Mouse (Mus musculus) CH12.LX (cell line): ENCODE measurements at regions not wholly inside any gene's neighbourhood (a gene's known extent, or its start where the extent isn't known, plus 50 kb on each side); places are given as distances from the start of the nearest gene placed in this dataset.

ENCODE experiments used
- DNase-seq: peaks from one replicate; pipeline ENCODE4 v3.0.0-alpha.2; 2013; ENCODE audit errors: extremely low read depth
- H3K27ac ChIP-seq: 2 replicates; pipeline ENCODE4 v1.5.1; 2012; ENCODE audit warnings: low read depth, mild to moderate bottlenecking, control low read depth, moderate library complexity; ENCODE audit not compliant: insufficient read depth
- H3K27me3 ChIP-seq: replicated peaks from 2 replicates; pipeline ENCODE3; 2012; ENCODE audit warnings: inconsistent platforms
- H3K36me3 ChIP-seq, 2 experiments: replicated peaks in 1 of 2; 2 replicates each; pipeline versions ENCODE3 to v1.6.1; 2012; ENCODE audit warnings: inconsistent platforms in 1 of 2, low read length in 1 of 2, mild to moderate bottlenecking in 1 of 2, mixed read lengths in 1 of 2, moderate library complexity in 1 of 2; ENCODE audit not compliant: control insufficient read depth in 1 of 2, insufficient read depth in 1 of 2
- H3K4me1 ChIP-seq, 2 experiments: 2 replicates each; pipeline ENCODE4 v1.6.1; 2012; ENCODE audit warnings: inconsistent platforms in 1 of 2, moderate library complexity in 1 of 2; ENCODE audit not compliant: insufficient read depth in 2 of 2, control insufficient read depth in 1 of 2
- H3K4me2 ChIP-seq: 2 replicates; pipeline ENCODE4 v1.6.1; 2012; ENCODE audit warnings: low read depth, mild to moderate bottlenecking, control low read depth; ENCODE audit not compliant: poor library complexity, insufficient read depth, severe bottlenecking
- H3K4me3 ChIP-seq, 3 experiments: fragments of 150-350 bp in 1 of 3; sonication (generic) in 1 of 3; replicated peaks in 1 of 3; 2 replicates each; pipeline versions ENCODE3 to v1.5.1; 2011 to 2012; ENCODE audit warnings: low read depth in 2 of 3, low read length in 2 of 3, mild to moderate bottlenecking in 2 of 3, moderate library complexity in 2 of 3, control low read depth in 1 of 3, improper control_type of control experiment in 1 of 3, inconsistent platforms in 1 of 3, mixed read lengths in 1 of 3; ENCODE audit not compliant: poor library complexity in 1 of 3
- H3K79me2 ChIP-seq: replicated peaks from 2 replicates; pipeline ENCODE4 v1.6.1; 2012; ENCODE audit warnings: mild to moderate bottlenecking, moderate library complexity; ENCODE audit not compliant: control insufficient read depth, poor library complexity, insufficient read depth, severe bottlenecking; ENCODE audit errors: extremely low read depth
- H3K9ac ChIP-seq: 2 replicates; pipeline ENCODE4 v1.6.1; 2012; ENCODE audit warnings: low read depth, mild to moderate bottlenecking, control low read depth, moderate library complexity; ENCODE audit not compliant: insufficient read depth
- H3K9me3 ChIP-seq: replicated peaks from 2 replicates; pipeline ENCODE3; 2012; ENCODE audit warnings: low read length, inconsistent platforms, mixed read lengths
- BHLHE40 ChIP-seq: IDR thresholded peaks from 2 replicates; pipeline ENCODE4 v1.6.1; 2011; ENCODE audit warnings: mild to moderate bottlenecking, low read depth, low read length, improper control_type of control experiment
- CHD1 ChIP-seq: IDR thresholded peaks from 2 replicates; pipeline ENCODE4 v1.6.1; 2012; ENCODE audit warnings: low read depth, low read length, improper control_type of control experiment, inconsistent platforms
- CHD2 ChIP-seq: IDR thresholded peaks from 2 replicates; pipeline ENCODE4 v1.6.1; 2011; ENCODE audit warnings: low read length, improper control_type of control experiment
- CTCF ChIP-seq, 2 experiments: IDR thresholded peaks in 1 of 2; conservative IDR thresholded peaks in 1 of 2; 2 replicates each; pipeline ENCODE4 v1.5.1; 2011 to 2012; ENCODE audit warnings: low read depth in 2 of 2, low read length in 2 of 2, improper control_type of control experiment in 1 of 2, inconsistent platforms in 1 of 2, mild to moderate bottlenecking in 1 of 2, moderate library complexity in 1 of 2
- E2F4 ChIP-seq: IDR thresholded peaks from 2 replicates; pipeline ENCODE4 v1.6.1; 2011; ENCODE audit warnings: low read depth, low read length, improper control_type of control experiment; ENCODE audit not compliant: insufficient replicate concordance
- ELF1 ChIP-seq: IDR thresholded peaks from 2 replicates; pipeline ENCODE4 v1.6.1; 2014; ENCODE audit warnings: low read depth, mild to moderate bottlenecking, inconsistent platforms, low read length, improper control_type of control experiment
- EP300 ChIP-seq: IDR thresholded peaks from 2 replicates; pipeline ENCODE4 v1.6.1; 2011; ENCODE audit warnings: low read length, improper control_type of control experiment
- ETS1 ChIP-seq: conservative IDR thresholded peaks from 2 replicates; pipeline ENCODE4 v1.6.1; 2012; ENCODE audit warnings: low read depth, mild to moderate bottlenecking, inconsistent platforms, low read length, improper control_type of control experiment, moderate library complexity
- GABPA ChIP-seq: IDR thresholded peaks from 2 replicates; pipeline ENCODE4 v1.6.1; 2012; ENCODE audit warnings: low read depth, low read length, improper control_type of control experiment, inconsistent platforms; ENCODE audit not compliant: insufficient replicate concordance
- HCFC1 ChIP-seq: IDR thresholded peaks from 2 replicates; pipeline ENCODE4 v1.6.1; 2012; ENCODE audit warnings: low read depth, mild to moderate bottlenecking, inconsistent platforms, low read length, improper control_type of control experiment
- IRF4 ChIP-seq: IDR thresholded peaks from 2 replicates; pipeline ENCODE4 v1.6.1; 2014; ENCODE audit warnings: low read depth, mild to moderate bottlenecking, inconsistent platforms, low read length, improper control_type of control experiment
- JUN ChIP-seq: IDR thresholded peaks from 2 replicates; pipeline ENCODE4 v1.6.1; 2011; ENCODE audit warnings: low read depth, mild to moderate bottlenecking, low read length, improper control_type of control experiment, moderate library complexity; ENCODE audit not compliant: insufficient read depth
- JUND ChIP-seq: conservative IDR thresholded peaks from 2 replicates; pipeline ENCODE4 v1.6.1; 2011; ENCODE audit warnings: low read depth, low read length, improper control_type of control experiment
- KAT2A ChIP-seq: IDR thresholded peaks from 2 replicates; pipeline ENCODE4 v1.6.1; 2012; ENCODE audit warnings: low read length, improper control_type of control experiment, inconsistent platforms; ENCODE audit not compliant: insufficient replicate concordance
- MAFK ChIP-seq: IDR thresholded peaks from 2 replicates; pipeline ENCODE4 v1.6.1; 2011; ENCODE audit warnings: low read length, improper control_type of control experiment; ENCODE audit not compliant: insufficient replicate concordance
- MAZ ChIP-seq: IDR thresholded peaks from 2 replicates; pipeline ENCODE4 v1.6.1; 2012; ENCODE audit warnings: low read depth, mild to moderate bottlenecking, inconsistent platforms, low read length, improper control_type of control experiment, moderate library complexity
- MEF2A ChIP-seq: IDR thresholded peaks from 2 replicates; pipeline ENCODE4 v1.6.1; 2014; ENCODE audit warnings: low read depth, mild to moderate bottlenecking, inconsistent platforms, low read length, improper control_type of control experiment, borderline replicate concordance
- MYC ChIP-seq: IDR thresholded peaks from 2 replicates; pipeline ENCODE4 v1.6.1; 2011; ENCODE audit warnings: low read depth, mild to moderate bottlenecking, improper control_type of control experiment, low read length
- NELFE ChIP-seq: IDR thresholded peaks from 2 replicates; pipeline ENCODE4 v1.6.1; 2011; ENCODE audit warnings: low read depth, low read length, improper control_type of control experiment
- NRF1 ChIP-seq: IDR thresholded peaks from 2 replicates; pipeline ENCODE4 v1.6.1; 2014; ENCODE audit warnings: low read depth, mild to moderate bottlenecking, inconsistent platforms, low read length, improper control_type of control experiment, moderate library complexity
- POLR2A ChIP-seq: IDR thresholded peaks from 2 replicates; pipeline ENCODE4 v1.6.1; 2011; ENCODE audit warnings: low read depth, mild to moderate bottlenecking, improper control_type of control experiment, low read length
- POLR2AphosphoS2 ChIP-seq: IDR thresholded peaks from 2 replicates; pipeline ENCODE4 v1.6.1; 2011; ENCODE audit warnings: low read depth, low read length, improper control_type of control experiment
- RCOR1 ChIP-seq: conservative IDR thresholded peaks from 2 replicates; pipeline ENCODE4 v1.6.1; 2012; ENCODE audit warnings: low read depth, mild to moderate bottlenecking, inconsistent platforms, low read length, improper control_type of control experiment
- SIN3A ChIP-seq: IDR thresholded peaks from 2 replicates; pipeline ENCODE4 v1.6.1; 2012; ENCODE audit warnings: low read length, improper control_type of control experiment, inconsistent platforms
- SMC3 ChIP-seq: IDR thresholded peaks from 2 replicates; pipeline ENCODE4 v1.6.1; 2011; ENCODE audit warnings: low read depth, low read length, improper control_type of control experiment
- TCF12 ChIP-seq: IDR thresholded peaks from 2 replicates; pipeline ENCODE4 v1.6.1; 2014; ENCODE audit warnings: low read depth, mild to moderate bottlenecking, inconsistent platforms, low read length, improper control_type of control experiment
- UBTF ChIP-seq: IDR thresholded peaks from 2 replicates; pipeline ENCODE4 v1.6.1; 2012; ENCODE audit warnings: low read depth, mild to moderate bottlenecking, inconsistent platforms, low read length, improper control_type of control experiment, moderate library complexity
- USF1 ChIP-seq: IDR thresholded peaks from 2 replicates; pipeline ENCODE4 v1.6.1; 2014; ENCODE audit warnings: low read depth, mild to moderate bottlenecking, inconsistent platforms, low read length, improper control_type of control experiment
- USF2 ChIP-seq: conservative IDR thresholded peaks from 2 replicates; pipeline ENCODE4 v1.6.1; 2011; ENCODE audit warnings: low read depth, low read length, improper control_type of control experiment
- ZC3H11A ChIP-seq: IDR thresholded peaks from 2 replicates; pipeline ENCODE4 v1.6.1; 2012; ENCODE audit warnings: low read depth, mild to moderate bottlenecking, inconsistent platforms, low read length, improper control_type of control experiment
- ZKSCAN1 ChIP-seq: IDR thresholded peaks from 2 replicates; pipeline ENCODE4 v1.6.1; 2012; ENCODE audit warnings: low read depth, inconsistent platforms, low read length, improper control_type of control experiment, borderline replicate concordance
- ZMIZ1 ChIP-seq: IDR thresholded peaks from 2 replicates; pipeline ENCODE4 v1.6.1; 2012; ENCODE audit warnings: low read depth, mild to moderate bottlenecking, inconsistent platforms, low read length, improper control_type of control experiment
- ZNF384 ChIP-seq: IDR thresholded peaks from 2 replicates; pipeline ENCODE4 v1.6.1; 2012; ENCODE audit warnings: low read depth, low read length, improper control_type of control experiment, inconsistent platforms
- dilution Hi-C: fragments of 300-500 bp; cut with MboI; formaldehyde crosslinking; loops from 2 replicates; pipeline ENCODE4 v1.14.3; 2020; ENCODE audit warnings: low sequenced_read_pairs; ENCODE audit not compliant: extremely low pct_unique_long_range_greater_than_20kb, extremely low pct_ligation_motif_present
- in situ Hi-C: fragments of 300-500 bp; cut with MboI; formaldehyde crosslinking; loops from 3 replicates; pipeline ENCODE4 v1.14.3; 2019; ENCODE audit warnings: low sequenced_read_pairs, low pct_ligation_motif_present, low pct_unique_long_range_greater_than_20kb, mixed read lengths

GRCm38 (mm10) chr1:71865670-71866069, 212.7 kb upstream of the Fn1 start:
- no peaks in the 10 kb centered on the region for H3K4me1 ChIP-seq
- H3K79me2 ChIP-seq, result no peaks in the 10 kb centered on the region
- no peak for DNase-seq
- H3K27ac ChIP-seq, result no peak overlapping the region
- H3K36me3 ChIP-seq, result no peaks in the 10 kb centered on the region
- H3K4me2 ChIP-seq, result no peak overlapping the region
- no peak overlapping the region for H3K4me3 ChIP-seq
- no peak overlapping the region for H3K9ac ChIP-seq
- dilution Hi-C loops (no loop called here), in situ Hi-C loops (no loop called here)
- no peaks in the 10 kb centered on the region for H3K9me3 ChIP-seq
- TF ChIP-seq MAFK (no peak), E2F4 (no peak), HCFC1 (no peak), POLR2AphosphoS2 (no peak), ELF1 (no peak), TCF12 (no peak), USF1 (no peak), UBTF (no peak), JUN (no peak), MYC (no peak), POLR2A (no peak), ZKSCAN1 (no peak), RCOR1 (no peak), KAT2A (no peak), EP300 (no peak), ZNF384 (no peak), IRF4 (no peak), MEF2A (no peak), NELFE (no peak), ZC3H11A (no peak)
- H3K27me3 ChIP-seq, result no peaks in the 10 kb centered on the region

DNA sequence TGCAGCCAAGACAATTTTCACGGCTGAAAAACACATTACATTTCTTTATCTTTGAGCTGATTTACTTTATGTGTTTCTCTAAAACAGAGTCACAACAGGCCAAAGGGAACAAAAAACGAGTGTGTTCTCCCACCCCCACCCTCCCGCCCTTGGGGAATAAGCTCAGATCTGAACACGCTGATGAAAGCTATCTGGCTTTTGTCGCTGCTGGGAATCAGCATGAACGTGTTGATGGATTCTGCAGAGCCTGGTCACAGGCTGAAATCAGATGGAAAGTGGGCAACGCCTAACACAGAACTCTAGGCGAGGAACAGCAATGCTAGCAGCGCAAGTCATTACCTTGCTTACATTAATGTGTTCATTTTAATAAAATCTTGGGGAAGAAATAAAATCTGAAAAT, 211.7 kb upstream of the Fn1 start:
- no peak for DNase-seq
- in situ Hi-C loops, result no loop called here
- no peak overlapping the region for H3K4me3 ChIP-seq
- no peaks in the 10 kb centered on the region for H3K4me1 ChIP-seq
- dilution Hi-C loops, result no loop called here
- no peaks in the 10 kb centered on the region for H3K36me3 ChIP-seq
- H3K27ac ChIP-seq, result no peak overlapping the region
- H3K79me2 ChIP-seq, result no peaks in the 10 kb centered on the region
- no peak overlapping the region for H3K9ac ChIP-seq
- H3K9me3 ChIP-seq, result no peaks in the 10 kb centered on the region
- TF ChIP-seq NELFE (no peak), MYC (no peak), NRF1 (no peak), JUND (no peak), USF2 (no peak), POLR2A (no peak), TCF12 (no peak), GABPA (no peak), SMC3 (no peak), MAZ (no peak), ZMIZ1 (no peak), CHD2 (no peak), CTCF (conservative IDR thresholded peaks at IDR 0.05 in 1 of 2, IDR thresholded peaks at IDR 0.05 in 1 of 2; ENCODE audit: low read depth in 2 of 2, low read length in 2 of 2) (no peak), CHD1 (no peak), SIN3A (no peak), ZC3H11A (no peak), BHLHE40 (no peak), ETS1 (no peak)
- no peaks in the 10 kb centered on the region for H3K27me3 ChIP-seq
- no peak overlapping the region for H3K4me2 ChIP-seq
